Mouse (Mus musculus) kidney, postnatal 0 days (tissue): ENCODE measurements around the gene Gm13304. TPM values are rescaled to one million over a fixed set of nuclear protein-coding genes. Genes with fewer than 3 reads are reported as not detected.
"Not testable (repeated sequence)": the region's sequence is repeated elsewhere in the genome, so short reads cannot be mapped to it uniquely, and the experiment has no call there.

ENCODE experiments used
- ATAC-seq: fragments of 200-750 bp; cut with Nextera tagmentation; replicated peaks from 2 replicates; pipeline ENCODE4 v1.8.0; 2017; ENCODE audit warnings: low read depth, moderate number of reproducible peaks, moderate TSS enrichment, moderate library complexity; ENCODE audit not compliant: low FRiP score
- DNase-seq: peaks from one replicate; pipeline ENCODE4 v3.0.0-alpha.2; 2016; ENCODE audit warnings: low spot score
- H3K27ac ChIP-seq: fragments of 300-500 bp; sonication (generic); 2 replicates; pipeline ENCODE4 v1.5.1; 2014; ENCODE audit warnings: mild to moderate bottlenecking
- H3K27me3 ChIP-seq: fragments of 300-500 bp; sonication (generic); 2 replicates; pipeline ENCODE4 v1.6.1; 2014; ENCODE audit warnings: low read length, mixed read lengths; ENCODE audit not compliant: insufficient read depth
- H3K36me3 ChIP-seq: fragments of 300-500 bp; sonication (generic); 2 replicates; pipeline ENCODE4 v1.6.1; 2014; ENCODE audit warnings: low read length, mixed read lengths; ENCODE audit not compliant: insufficient read depth
- H3K4me1 ChIP-seq: fragments of 300-500 bp; sonication (generic); replicated peaks from 2 replicates; pipeline ENCODE4 v1.6.1; 2014; ENCODE audit warnings: antibody characterized with exemption, low read length, mixed read lengths; ENCODE audit not compliant: insufficient read depth
- H3K4me2 ChIP-seq: fragments of 300-500 bp; sonication (generic); 2 replicates; pipeline ENCODE4 v1.6.1; 2014; ENCODE audit warnings: mild to moderate bottlenecking, low read length, moderate library complexity, mixed read lengths
- H3K4me3 ChIP-seq: fragments of 300-500 bp; sonication (generic); replicated peaks from 2 replicates; pipeline ENCODE4 v1.5.1; 2014; ENCODE audit warnings: low read depth, low read length
- H3K9ac ChIP-seq: fragments of 300-500 bp; sonication (generic); 2 replicates; pipeline ENCODE4 v1.6.1; 2014; ENCODE audit warnings: low read depth, low read length
- H3K9me3 ChIP-seq: fragments of 300-500 bp; sonication (generic); replicated peaks from 2 replicates; pipeline ENCODE4 v1.6.1; 2016; ENCODE audit warnings: low read length, inconsistent platforms, mixed read lengths
- WGBS: fragments of 180-500 bp; shearing (Covaris S2); extraction: QIAGEN DNeasy Blood & Tissue Kit; methylation state at CpG from one replicate; pipeline ENCODE4 v1.1.7; 2014; 5-methylcytosine and 5-hydroxymethylcytosine counted together
- polyA plus RNA-seq: library from polyadenylated mRNA; unstranded; fragments of >200 nt; fragmentation: Nextera tagmentation; extraction: Ambion mirVana; gene quantifications from 2 replicates; pipeline ENCODE4 v1.2.1, GENCODE M21; 2015

Gene Gm13304
- 0.33 TPM in 1 of 2 replicates, not detected in the other for polyA plus RNA-seq

- H3K9me3 ChIP-seq, H3K4me1 ChIP-seq, H3K9ac ChIP-seq, H3K4me3 ChIP-seq, H3K27me3 ChIP-seq, ATAC-seq, H3K27ac ChIP-seq, DNase-seq, H3K4me2 ChIP-seq, H3K36me3 ChIP-seq: not testable (repeated sequence)
- WGBS, result no CpG with 5 or more reads among the region's 5 CpGs
These were observed at the start of gene Gm13304 for GRCm38 (mm10) chr4:42114517-42114916. Gene Gm13304 (plus strand): TSS chr4:42114817.

- H3K27ac ChIP-seq, H3K4me2 ChIP-seq, H3K27me3 ChIP-seq, H3K9ac ChIP-seq, H3K36me3 ChIP-seq, H3K4me1 ChIP-seq, H3K4me3 ChIP-seq, DNase-seq, H3K9me3 ChIP-seq, ATAC-seq: not testable (repeated sequence)
- WGBS, result no CpG with 5 or more reads among the region's 2 CpGs
These were observed 23.7 kb upstream of the Gm13304 start, which contains the start of gene Gm3893 for GRCm38 (mm10) chr4:42090907-42091306. Gene Gm3893 (plus strand): TSS chr4:42091207.

GRCm38 (mm10) chr4:42153136-42153535 is 38.5 kb downstream of the Gm13304 start, which contains the start of gene Gm13306:
Gene Gm13306 (plus strand): TSS chr4:42153436.
- H3K9ac ChIP-seq, H3K36me3 ChIP-seq, DNase-seq, H3K4me2 ChIP-seq, H3K9me3 ChIP-seq, H3K4me3 ChIP-seq, ATAC-seq, H3K4me1 ChIP-seq, H3K27ac ChIP-seq, H3K27me3 ChIP-seq: not testable (repeated sequence)
- WGBS, result no CpG with 5 or more reads among the region's 9 CpGs

Other genes with a start within 250 kb of the Gm13304 start
- 8.4 and 14.8 TPM in 2 replicates for gene Gm21541, start 211.2 kb upstream of the Gm13304 start, polyA plus RNA-seq
- gene Gm20878, start 173.2 kb upstream of the Gm13304 start, polyA plus RNA-seq, result 1.2 and 1.5 TPM in 2 replicates
- gene Fam205a4, start 148.8 kb upstream of the Gm13304 start, polyA plus RNA-seq, result 0.31 and 0.39 TPM in 2 replicates
- gene Gm21093, start 80.1 kb upstream of the Gm13304 start, polyA plus RNA-seq, result 0.07 TPM in 1 of 2 replicates, not detected in the other
- not detected in 2 replicates for gene Gm3893, start 23.6 kb upstream of the Gm13304 start, polyA plus RNA-seq
- gene Gm13306, start 38.6 kb downstream of the Gm13304 start, polyA plus RNA-seq, result 0.28 TPM in 1 of 2 replicates, not detected in the other
- 0.21 TPM in 1 of 2 replicates, not detected in the other for gene Gm13305, start 53.8 kb downstream of the Gm13304 start, polyA plus RNA-seq
- gene Gm10600, start 125.8 kb downstream of the Gm13304 start, polyA plus RNA-seq, result not detected in 2 replicates
- 0.89 TPM in 1 of 2 replicates, not detected in the other for gene Ccl21b, start 140.9 kb downstream of the Gm13304 start, polyA plus RNA-seq
- gene Gm21953, start 179.4 kb downstream of the Gm13304 start, polyA plus RNA-seq, result not detected in 2 replicates
- not detected in 2 replicates for gene Fam205a3, start 203.5 kb downstream of the Gm13304 start, polyA plus RNA-seq